Mouse (Mus musculus): ENCODE data around the gene Lrrc57.

Lrrc57 gene

GRCm38 (mm10) chr2:120608830-120609723 lies at the start of gene Lrrc57, which contains the start of gene Haus2:
Gene Lrrc57 (minus strand): TSS chr2:120609520.
Gene Haus2 (plus strand): TSS chr2:120609383.
- peak; percentile 86 to 94 for DNase-seq (ENCODE audit: low spot score in 2 of 2)

GRCm38 (mm10) chr2:120658486-120658885 lies 49.2 kb upstream of the Lrrc57 start:
- no peak for DNase-seq (ENCODE audit: low spot score in 2 of 2)

- DNase-seq (ENCODE audit: low spot score in 2 of 2), result no peak
These were observed 47.4 kb upstream of the Lrrc57 start for GRCm38 (mm10) chr2:120656711-120657110.

GRCm38 (mm10) chr2:120655905-120656304 lies 46.6 kb upstream of the Lrrc57 start:
- no peak for DNase-seq (ENCODE audit: low spot score in 2 of 2)

- DNase-seq (ENCODE audit: low spot score in 2 of 2), result no peak
These were observed 45.4 kb upstream of the Lrrc57 start for GRCm38 (mm10) chr2:120654693-120655092.

- DNase-seq (ENCODE audit: low spot score in 2 of 2), result no peak
These were observed 43.6 kb upstream of the Lrrc57 start for GRCm38 (mm10) chr2:120652925-120653284.

GRCm38 (mm10) chr2:120652256-120652924 lies 43.1 kb upstream of the Lrrc57 start:
- no peak for DNase-seq (ENCODE audit: low spot score in 2 of 2)

GRCm38 (mm10) chr2:120646777-120647176 lies 37.5 kb upstream of the Lrrc57 start:
- peak in 1 of 2 experiments; percentile 25 for DNase-seq (ENCODE audit: low spot score in 2 of 2)

- peak; percentile 77 to 80 for DNase-seq (ENCODE audit: low spot score in 2 of 2)
These were observed 34.5 kb upstream of the Lrrc57 start for GRCm38 (mm10) chr2:120643836-120644235.

GRCm38 (mm10) chr2:120640835-120641234 lies 31.5 kb upstream of the Lrrc57 start:
- no peak for DNase-seq (ENCODE audit: low spot score in 2 of 2)

GRCm38 (mm10) chr2:120631957-120632356 lies 22.6 kb upstream of the Lrrc57 start:
- no peak for DNase-seq (ENCODE audit: low spot score in 2 of 2)

GRCm38 (mm10) chr2:120631521-120631920 lies 22.2 kb upstream of the Lrrc57 start:
- DNase-seq (ENCODE audit: low spot score in 2 of 2), result no peak

- DNase-seq (ENCODE audit: low spot score in 2 of 2), result no peak
These were observed 21.3 kb upstream of the Lrrc57 start for GRCm38 (mm10) chr2:120630655-120631054.

GRCm38 (mm10) chr2:120630246-120630645 lies 20.9 kb upstream of the Lrrc57 start:
- DNase-seq (ENCODE audit: low spot score in 2 of 2), result no peak

- DNase-seq (ENCODE audit: low spot score in 2 of 2), result peak; percentile 97 to 98
These were observed 19.8 kb upstream of the Lrrc57 start, which contains the start of gene Stard9 for GRCm38 (mm10) chr2:120628886-120629735. Gene Stard9 (plus strand): TSS chr2:120629121.

- DNase-seq (ENCODE audit: low spot score in 2 of 2), result no peak
These were observed 19.0 kb upstream of the Lrrc57 start for GRCm38 (mm10) chr2:120628076-120628865.

GRCm38 (mm10) chr2:120622920-120623319 lies 13.6 kb upstream of the Lrrc57 start:
- DNase-seq (ENCODE audit: low spot score in 2 of 2), result no peak

- DNase-seq (ENCODE audit: low spot score in 2 of 2), result no peak
These were observed 10.2 kb upstream of the Lrrc57 start for GRCm38 (mm10) chr2:120619538-120619937.

GRCm38 (mm10) chr2:120616279-120617163 lies 7.2 kb upstream of the Lrrc57 start:
- DNase-seq (ENCODE audit: low spot score in 2 of 2), result no peak
